Mouse (Mus musculus): Measurements from ENCODE around the gene B3gnt9. TPM values are rescaled to one million over a fixed set of nuclear protein-coding genes. Genes with fewer than 3 reads are reported as not detected.
A peak's percentile ranks its signal among the peaks of the same experiment; 100 is the strongest.

Gene B3gnt9
- polyA plus RNA-seq, 1 experiment from 2014 or later, result 45.5 TPM

DNA sequence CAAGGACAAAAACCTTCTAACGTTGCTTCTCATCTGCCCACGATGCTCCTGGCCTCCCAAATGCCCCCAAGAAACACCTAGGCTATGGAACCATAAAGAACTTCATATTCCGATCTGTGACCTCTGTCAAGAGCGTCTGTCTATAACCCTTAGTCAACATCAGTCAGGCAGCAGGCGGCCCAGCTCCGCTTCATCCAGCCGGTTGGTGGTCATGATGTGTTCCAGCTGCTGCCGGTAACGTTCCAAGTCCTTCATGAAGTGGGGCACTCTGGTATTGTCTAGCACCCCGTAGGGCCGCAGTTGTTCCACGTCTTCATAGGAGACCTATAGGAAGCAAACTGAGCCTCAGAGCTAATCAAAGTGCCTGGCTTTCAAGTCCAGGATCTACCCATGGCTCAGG, 26.9 kb upstream of the B3gnt9 start:
- peaks cover 20% of the 10 kb centered on the region; the same call in 1 of the 2 replicates for H3K36me3 ChIP-seq
- no peak overlapping the region for H3K27ac ChIP-seq (replicated peaks)
- no peak for ATAC-seq (ENCODE audit: insufficient number of reproducible peaks, low FRiP score, low TSS enrichment, low read depth)
- no peak overlapping the region for H3K4me2 ChIP-seq (replicated peaks)
- no peak overlapping the region for H3K9ac ChIP-seq
- peaks cover 29% of the 10 kb centered on the region for H3K27me3 ChIP-seq
- H3K4me1 ChIP-seq, result peaks cover 16% of the 10 kb centered on the region
- no peak overlapping the region for H3K4me3 ChIP-seq (replicated peaks)
- whole genome bisulfite sequencing, result 85% methylated on average over 12 of the region's 12 CpGs
- no peaks in the 10 kb centered on the region for H3K9me3 ChIP-seq (replicated peaks)

DNA sequence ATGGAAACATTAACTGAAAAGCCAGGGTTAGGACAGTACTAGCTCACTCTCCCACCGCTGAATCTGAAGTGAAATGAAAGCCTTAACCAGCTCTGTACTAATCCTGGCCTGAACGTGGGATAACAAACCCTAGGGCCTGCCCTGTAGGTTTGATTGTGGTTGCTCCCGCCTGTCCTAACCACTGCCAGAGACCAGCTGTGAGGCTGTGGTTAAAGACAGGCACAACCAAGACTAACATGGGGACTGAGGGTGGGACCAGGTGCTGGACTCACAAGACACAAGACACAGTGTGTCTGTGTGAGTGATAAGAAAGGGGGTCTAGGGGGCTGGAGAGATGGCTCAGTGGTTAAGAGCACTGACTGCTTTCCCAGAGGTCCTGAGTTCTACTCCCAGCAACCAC, 25.6 kb upstream of the B3gnt9 start:
- H3K9ac ChIP-seq, result no peak overlapping the region
- H3K9me3 ChIP-seq (replicated peaks), result no peaks in the 10 kb centered on the region
- 49% methylated on average over 3 of the region's 3 CpGs for WGBS
- H3K27ac ChIP-seq (replicated peaks), result no peak overlapping the region
- peaks cover 20% of the 10 kb centered on the region; the same call in 1 of the 2 replicates for H3K36me3 ChIP-seq
- peaks cover 29% of the 10 kb centered on the region for H3K4me1 ChIP-seq
- no peak for ATAC-seq (ENCODE audit: insufficient number of reproducible peaks, low FRiP score, low TSS enrichment, low read depth)
- no peak overlapping the region for H3K4me3 ChIP-seq (replicated peaks)
- H3K27me3 ChIP-seq, result peaks cover 39% of the 10 kb centered on the region
- H3K4me2 ChIP-seq (replicated peaks), result no peak overlapping the region

DNA sequence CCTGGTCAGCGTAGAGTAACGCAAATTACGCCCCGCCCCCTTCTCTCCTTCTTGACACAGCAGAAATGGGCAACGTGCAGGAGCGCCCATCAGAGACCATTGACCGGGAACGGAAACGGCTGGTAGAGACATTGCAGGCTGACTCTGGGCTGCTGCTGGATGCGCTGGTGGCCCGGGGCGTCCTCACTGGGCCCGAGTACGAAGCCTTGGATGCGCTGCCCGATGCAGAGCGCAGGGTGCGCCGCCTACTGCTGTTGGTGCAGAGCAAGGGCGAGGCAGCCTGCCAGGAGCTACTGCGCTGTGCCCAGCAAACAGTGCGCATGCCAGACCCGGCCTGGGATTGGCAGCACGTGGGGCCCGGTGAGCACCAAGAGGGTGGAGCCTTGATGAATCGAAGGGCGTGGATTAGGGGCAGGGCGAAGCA, 24.0 kb upstream of the B3gnt9 start:
- Histone ChIP-seq H3K27ac (replicated peaks) (no peak overlapping the region), H3K9me3 (replicated peaks) (no peaks in the 10 kb centered on the region), H3K27me3 (peaks cover 55% of the 10 kb centered on the region), H3K4me1 (peaks cover 32% of the 10 kb centered on the region), H3K4me2 (replicated peaks) (peak overlapping the region; percentile 58), H3K9ac (no peak overlapping the region), H3K4me3 (replicated peaks) (peak overlapping the region; percentile 28), H3K36me3 (peaks cover 20% of the 10 kb centered on the region; the same call in 1 of the 2 replicates)
- 0 out of 2 replicates have a peak, but pooled peaks have one; percentile 52 for ATAC-seq (ENCODE audit: insufficient number of reproducible peaks, low FRiP score, low TSS enrichment, low read depth)
- 4% methylated on average over 28 of the region's 28 CpGs for WGBS

DNA sequence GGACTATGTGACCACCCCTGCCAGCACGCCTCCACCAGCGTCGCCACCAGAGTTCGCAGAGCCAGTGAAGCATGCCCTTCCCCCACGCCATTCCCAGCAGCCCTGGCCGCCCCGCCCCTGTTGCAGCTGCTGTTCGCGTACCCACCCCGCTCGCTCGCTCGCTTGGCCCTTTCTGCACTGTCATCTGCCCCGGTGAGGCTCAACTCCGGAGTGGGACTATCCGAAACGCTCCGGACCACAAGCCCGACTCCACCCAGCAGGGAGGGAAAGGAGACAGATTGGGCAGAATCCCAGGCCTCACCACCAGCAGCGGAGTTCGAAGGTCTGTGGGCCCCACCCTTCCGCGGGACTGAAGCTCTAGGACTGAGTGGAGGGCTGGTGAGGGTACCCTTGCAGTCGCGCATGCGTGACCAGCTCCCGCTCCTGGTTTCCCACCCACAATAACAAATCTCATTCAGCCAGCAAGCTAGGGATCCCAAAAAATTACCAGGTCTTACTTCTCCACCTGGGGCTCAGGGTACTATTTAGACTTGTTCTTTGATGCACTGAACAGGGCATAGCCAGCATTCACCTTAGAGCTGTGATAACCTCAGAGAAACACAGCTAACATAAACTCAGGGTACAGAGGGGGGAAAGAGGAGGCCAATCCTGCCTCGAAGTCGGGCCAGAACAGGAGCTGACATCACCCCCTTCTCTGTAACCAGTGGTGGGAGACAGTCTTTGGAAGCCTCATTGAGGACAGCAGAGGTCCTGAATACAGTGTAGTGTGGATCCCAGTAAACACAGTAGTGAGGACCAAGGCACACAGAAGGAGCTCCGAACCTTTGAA, 21.6 kb upstream of the B3gnt9 start:
- no peak overlapping the region for H3K27ac ChIP-seq (replicated peaks)
- H3K9me3 ChIP-seq (replicated peaks), result no peaks in the 10 kb centered on the region
- H3K4me3 ChIP-seq (replicated peaks), result peak overlapping the region; percentile 41
- peaks cover 76% of the 10 kb centered on the region for H3K27me3 ChIP-seq
- 3% methylated on average over 30 of the region's 30 CpGs for WGBS
- H3K9ac ChIP-seq, result 0 out of 2 replicates have a peak overlapping the region, but pooled peaks have one; percentile 16
- peak; percentile 60 for ATAC-seq (ENCODE audit: insufficient number of reproducible peaks, low FRiP score, low TSS enrichment, low read depth)
- H3K36me3 ChIP-seq, result peaks cover 4% of the 10 kb centered on the region; the same call in 1 of the 2 replicates
- peak overlapping the region; percentile 79 for H3K4me2 ChIP-seq (replicated peaks)
- H3K4me1 ChIP-seq, result peaks cover 29% of the 10 kb centered on the region

DNA sequence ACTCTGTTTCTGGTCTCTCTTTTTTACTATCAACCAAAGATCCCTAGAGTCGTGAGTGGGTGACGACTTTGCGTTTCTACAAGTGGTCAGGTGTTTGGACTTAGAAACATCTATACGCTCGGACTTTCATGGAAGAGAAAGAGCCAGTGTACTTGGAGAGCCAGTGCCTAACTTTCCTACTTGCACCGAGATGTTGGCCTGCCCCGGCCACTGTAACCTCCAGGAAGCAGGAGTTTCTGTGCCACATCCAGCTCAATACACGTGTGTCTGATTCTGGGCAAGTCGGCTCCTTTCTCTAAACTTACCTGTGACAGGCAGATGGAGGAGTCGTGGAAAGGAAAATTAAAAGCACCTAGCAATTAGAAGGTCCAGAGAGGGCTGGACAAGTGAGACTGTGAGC, 20.9 kb upstream of the B3gnt9 start, which contains the start of gene Nol3:
Gene Nol3, plus strand, starts transcription at position 301 of the 400 bp plus-strand sequence.
- peak within 1 kb of the TSS; percentile 41 for H3K4me3 ChIP-seq (replicated peaks)
- H3K9me3 ChIP-seq (replicated peaks), result no peaks in the 10 kb centered on the region
- peaks cover 83% of the 10 kb centered on the region for H3K27me3 ChIP-seq
- WGBS, result 8% methylated on average over 10 of the region's 10 CpGs
- H3K27ac ChIP-seq (replicated peaks), result no peak within 1 kb of the TSS
- H3K4me2 ChIP-seq (replicated peaks), result peak within 1 kb of the TSS; percentile 79
- H3K36me3 ChIP-seq, result no peaks in the 10 kb centered on the region
- no peak for ATAC-seq (ENCODE audit: insufficient number of reproducible peaks, low FRiP score, low TSS enrichment, low read depth)
- 0 out of 2 replicates have a peak within 1 kb of the TSS, but pooled peaks have one; percentile 16 for H3K9ac ChIP-seq
- H3K4me1 ChIP-seq, result peaks cover 31% of the 10 kb centered on the region

DNA sequence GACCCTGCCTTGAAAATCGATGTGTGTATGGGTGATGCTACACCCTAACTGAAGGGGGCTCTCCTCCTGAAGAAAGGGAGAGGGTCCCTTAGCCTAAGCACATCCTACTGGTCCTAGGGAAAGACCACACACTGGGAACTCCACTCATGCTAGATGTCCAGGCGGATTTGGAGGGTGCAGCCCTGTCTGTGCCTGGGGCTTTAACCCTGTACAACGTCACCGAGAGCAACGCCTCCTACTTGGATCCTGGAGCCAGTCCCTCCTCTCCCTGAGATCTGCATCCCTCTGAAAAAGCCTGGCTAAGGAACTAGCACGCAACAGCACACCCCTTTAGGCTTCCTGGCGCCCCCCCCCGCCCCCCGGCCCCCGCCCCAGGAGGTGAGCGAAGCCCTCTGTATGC, 20.4 kb upstream of the B3gnt9 start:
- Histone ChIP-seq H3K27me3 (peaks cover 87% of the 10 kb centered on the region), H3K4me3 (replicated peaks) (0 out of 2 replicates have a peak overlapping the region, but pooled peaks have one; percentile 41), H3K36me3 (no peaks in the 10 kb centered on the region), H3K9me3 (replicated peaks) (no peaks in the 10 kb centered on the region), H3K4me1 (peaks cover 35% of the 10 kb centered on the region), H3K27ac (replicated peaks) (no peak overlapping the region), H3K4me2 (replicated peaks) (peak overlapping the region; percentile 79), H3K9ac (no peak overlapping the region)
- no peak for ATAC-seq (ENCODE audit: insufficient number of reproducible peaks, low FRiP score, low TSS enrichment, low read depth)
- 4% methylated on average over 11 of the region's 11 CpGs for WGBS

DNA sequence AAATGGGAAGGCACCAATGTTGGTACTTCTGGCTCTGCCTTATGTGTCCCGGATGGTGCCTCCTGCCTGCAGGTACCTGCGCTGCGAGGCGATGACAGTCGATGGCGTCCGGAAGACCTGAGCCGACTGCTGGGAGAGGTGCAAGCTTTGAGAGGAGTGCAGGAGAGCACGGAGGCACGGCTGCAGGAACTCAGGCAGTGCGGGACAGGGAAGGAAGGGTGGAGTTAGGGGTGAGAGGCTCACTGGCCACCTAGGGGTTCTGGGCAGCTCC, 15.9 kb upstream of the B3gnt9 start:
- peak overlapping the region; percentile 47; the same call in 1 of the 2 replicates for H3K4me3 ChIP-seq (replicated peaks)
- peaks cover 38% of the 10 kb centered on the region for H3K4me1 ChIP-seq
- no peaks in the 10 kb centered on the region for H3K36me3 ChIP-seq
- H3K27me3 ChIP-seq, result peaks cover 94% of the 10 kb centered on the region
- peak overlapping the region; percentile 90 for H3K4me2 ChIP-seq (replicated peaks)
- H3K27ac ChIP-seq (replicated peaks), result no peak overlapping the region
- 3% methylated on average over 11 of the region's 11 CpGs for WGBS
- H3K9me3 ChIP-seq (replicated peaks), result no peaks in the 10 kb centered on the region
- no peak for ATAC-seq (ENCODE audit: insufficient number of reproducible peaks, low FRiP score, low TSS enrichment, low read depth)
- H3K9ac ChIP-seq, result no peak overlapping the region

DNA sequence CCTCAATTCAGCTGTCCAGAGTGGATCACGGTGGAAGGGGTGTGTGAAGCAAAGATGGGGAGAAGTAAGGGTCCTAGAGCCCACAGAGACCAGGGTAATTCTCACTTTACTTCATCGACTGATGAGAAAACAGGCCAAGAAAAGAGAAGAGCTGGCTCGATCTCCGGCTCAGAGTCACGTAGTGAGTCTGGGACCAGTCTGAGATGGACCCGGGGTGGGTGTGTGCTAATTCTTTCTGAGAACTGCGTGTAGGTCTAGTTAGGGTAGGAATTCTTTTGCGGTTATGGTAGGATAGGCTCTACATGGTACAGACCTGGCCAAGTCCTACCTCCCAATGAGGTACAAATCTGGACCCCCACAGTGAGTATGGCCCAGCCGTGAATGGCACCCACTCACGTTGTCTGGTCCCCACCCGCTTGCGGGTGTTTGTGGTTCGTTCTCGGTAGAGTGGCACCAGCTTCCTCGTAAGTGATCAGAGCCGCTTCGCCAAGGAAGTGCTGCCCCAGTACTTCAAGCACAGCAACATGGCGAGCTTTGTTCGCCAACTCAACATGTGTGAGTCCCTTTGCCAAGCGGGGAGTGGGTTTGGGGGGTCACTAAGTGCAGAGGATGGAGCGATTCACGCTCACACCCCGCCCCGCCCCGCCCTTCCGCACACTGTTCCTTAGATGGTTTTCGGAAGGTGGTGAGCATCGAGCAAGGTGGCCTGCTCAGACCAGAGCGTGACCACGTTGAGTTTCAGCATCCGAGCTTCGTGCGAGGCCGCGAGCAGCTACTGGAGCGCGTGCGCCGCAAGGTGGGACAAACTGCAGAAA, 15.4 kb upstream of the B3gnt9 start:
- H3K9ac ChIP-seq, result no peak overlapping the region
- peak overlapping the region; percentile 47 for H3K4me3 ChIP-seq (replicated peaks)
- 6% methylated on average over 39 of the region's 39 CpGs for WGBS
- H3K36me3 ChIP-seq, result no peaks in the 10 kb centered on the region
- peaks cover 34% of the 10 kb centered on the region for H3K4me1 ChIP-seq
- no peak overlapping the region for H3K27ac ChIP-seq (replicated peaks)
- H3K9me3 ChIP-seq (replicated peaks), result no peaks in the 10 kb centered on the region
- H3K27me3 ChIP-seq, result peaks cover 94% of the 10 kb centered on the region
- H3K4me2 ChIP-seq (replicated peaks), result peak overlapping the region; percentile 90
- ATAC-seq (ENCODE audit: insufficient number of reproducible peaks, low FRiP score, low TSS enrichment, low read depth), result no peak

DNA sequence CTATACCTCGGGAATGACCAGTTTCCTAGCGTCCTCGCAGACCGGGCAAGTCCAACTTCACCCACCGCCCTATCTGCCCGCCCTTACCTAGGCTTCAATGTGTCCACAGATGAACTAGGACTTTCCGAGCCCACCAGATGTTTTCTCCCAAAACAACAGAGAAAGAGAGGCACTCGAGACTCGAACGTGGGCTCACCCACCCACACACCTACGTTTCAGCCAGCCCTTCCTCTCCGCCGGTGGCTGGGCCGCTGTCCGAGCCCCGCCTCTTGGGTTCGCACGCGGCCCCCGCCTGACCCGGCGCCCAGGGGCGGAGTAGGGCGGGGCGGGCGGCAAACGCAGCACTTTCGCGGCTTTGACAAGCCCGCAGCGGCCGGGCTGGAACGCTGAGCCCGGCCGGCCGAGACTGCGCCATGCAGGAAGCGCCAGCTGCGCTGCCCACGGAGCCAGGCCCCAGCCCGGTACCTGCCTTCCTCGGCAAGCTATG, 14.6 kb upstream of the B3gnt9 start, which contains the start of gene Hsf4:
Gene Hsf4, plus strand, starts transcription at position 341 of the 487 bp plus-strand sequence.
- ATAC-seq (ENCODE audit: insufficient number of reproducible peaks, low FRiP score, low TSS enrichment, low read depth), result peak; percentile 8; the same call in 1 of the 2 replicates

DNA sequence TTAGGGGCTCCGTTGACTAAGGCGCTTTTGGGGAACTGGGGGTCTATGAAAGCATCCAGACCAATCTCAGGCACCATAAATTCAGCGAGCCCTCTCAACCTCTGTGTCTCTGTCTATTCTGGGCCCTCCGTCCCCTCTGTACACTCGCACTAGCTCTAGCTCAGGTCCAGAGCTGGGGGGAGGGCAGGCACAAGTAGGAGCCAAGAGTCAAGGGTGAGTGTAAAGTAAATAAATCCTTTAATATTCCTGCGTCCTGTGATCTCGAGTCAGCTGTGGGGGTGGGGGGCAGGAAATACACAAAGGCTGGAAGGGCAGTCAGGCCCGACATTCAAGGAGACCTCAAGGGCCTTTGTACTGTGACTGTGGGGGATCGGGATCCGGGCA, 14.1 kb upstream of the B3gnt9 start:
- Histone ChIP-seq H3K4me1 (peaks cover 41% of the 10 kb centered on the region), H3K4me3 (replicated peaks) (peak overlapping the region; percentile 47), H3K36me3 (no peaks in the 10 kb centered on the region), H3K27ac (replicated peaks) (no peak overlapping the region), H3K4me2 (replicated peaks) (peak overlapping the region; percentile 90), H3K9ac (no peak overlapping the region; the same call in 1 of the 2 replicates), H3K27me3 (peaks cover 82% of the 10 kb centered on the region), H3K9me3 (replicated peaks) (no peaks in the 10 kb centered on the region)
- WGBS, result 4% methylated on average over 10 of the region's 10 CpGs
- ATAC-seq (ENCODE audit: insufficient number of reproducible peaks, low FRiP score, low TSS enrichment, low read depth), result no peak

More for the DNA sequence above, 14.6 kb upstream of the B3gnt9 start, which contains the start of gene Hsf4:
- Histone ChIP-seq H3K27ac (replicated peaks) (no peak within 1 kb of the TSS), H3K9ac (no peak within 1 kb of the TSS; the same call in 1 of the 2 replicates), H3K27me3 (peaks cover 86% of the 10 kb centered on the region), H3K9me3 (replicated peaks) (no peaks in the 10 kb centered on the region), H3K4me1 (peaks cover 39% of the 10 kb centered on the region), H3K4me2 (replicated peaks) (peak within 1 kb of the TSS; percentile 90), H3K36me3 (no peaks in the 10 kb centered on the region), H3K4me3 (replicated peaks) (peak within 1 kb of the TSS; percentile 47)
- WGBS, result under 1% methylated on average over 42 of the region's 42 CpGs

All from embryonic facial prominence, embryonic 15.5 days (tissue).